Mouse (Mus musculus) gastrocnemius, adult 18-20 months (tissue): ENCODE measurements around the gene Rassf5. TPM values are rescaled to one million over a fixed set of nuclear protein-coding genes. Genes with fewer than 3 reads are reported as not detected.
A peak's percentile ranks its signal among the peaks of the same experiment; 100 is the strongest.
"Not testable (repeated sequence)": the region's sequence is repeated elsewhere in the genome, so short reads cannot be mapped to it uniquely, and the experiment has no call there.

Experiments
- DNase-seq: peaks from one replicate; pipeline ENCODE4 v3.0.0; 2021; ENCODE audit warnings: low spot score
- total RNA-seq, 2 experiments: library from RNA; stranded (reverse); gene quantifications; 2 replicates each; pipeline ENCODE4 v1.2.3; 2021

The Rassf5 gene
- total RNA-seq, 2 experiments from 2014 or later, result 0.39 to 1.1 TPM

DNA sequence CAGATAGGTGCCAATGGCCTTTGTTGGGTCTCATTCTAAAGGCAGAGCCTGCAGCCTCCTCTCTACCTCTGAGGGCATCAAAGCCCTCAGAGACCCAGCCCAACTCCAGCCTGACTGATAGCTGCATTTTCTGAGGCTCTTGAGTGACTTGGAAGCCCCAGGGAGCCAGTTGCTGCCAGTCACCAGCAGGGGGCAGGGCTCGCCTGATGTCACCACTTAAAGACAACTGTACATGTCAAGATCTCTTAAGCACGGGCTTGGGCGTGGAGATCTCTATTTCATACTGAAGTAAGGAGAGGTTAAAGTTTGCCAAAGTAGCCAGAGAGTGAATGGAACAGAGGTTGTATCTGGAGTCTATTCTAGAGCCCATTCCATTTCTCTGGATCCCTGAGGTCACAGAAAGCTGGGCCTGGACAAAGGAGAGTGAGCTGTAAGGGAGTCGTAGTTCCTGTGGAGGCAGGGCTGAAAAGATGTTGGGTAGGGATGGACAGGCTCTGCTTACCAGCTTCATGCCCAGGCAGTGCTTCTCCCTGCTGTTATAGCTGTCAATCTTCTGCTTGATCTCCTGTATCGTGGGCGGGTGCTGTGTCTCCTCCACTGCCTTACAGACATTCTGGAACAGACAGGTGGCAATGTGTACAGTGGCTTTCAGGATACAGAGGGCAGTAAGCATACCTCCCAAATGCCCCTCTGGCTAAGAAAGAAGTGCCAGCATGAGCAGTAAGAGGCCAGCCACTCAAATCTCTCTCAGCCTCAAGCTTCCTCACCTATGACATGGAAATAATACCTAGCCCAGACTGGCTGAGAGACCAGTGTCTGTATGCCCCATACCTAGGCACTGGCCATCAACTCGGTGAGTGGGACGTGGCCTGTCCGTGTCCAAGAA, 63.2 kb downstream of the Rassf5 start:
- peak; percentile 77 for DNase-seq

- no peak for DNase-seq
These were observed 64.7 kb downstream of the Rassf5 start for GRCm38 (mm10) chr1:131180386-131180785.

DNA sequence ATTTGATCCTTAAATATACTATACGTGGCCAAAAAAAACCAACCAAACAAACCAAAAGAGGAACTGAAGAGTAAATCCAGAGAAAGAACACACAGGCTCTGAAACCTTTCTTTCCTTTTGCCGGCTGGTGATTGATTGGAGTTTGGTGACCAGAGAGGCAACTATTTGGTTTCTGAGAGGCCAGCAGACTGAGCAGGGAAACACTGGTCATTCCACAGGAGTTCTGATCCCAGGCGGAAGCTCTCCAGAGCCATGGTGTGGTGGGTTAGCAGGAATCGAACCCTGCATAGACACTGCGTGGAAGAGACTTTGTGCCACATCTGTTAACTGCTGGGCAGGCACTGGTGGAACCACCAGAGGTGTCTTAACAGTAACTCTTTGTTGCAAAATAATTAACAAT, 67.0 kb downstream of the Rassf5 start:
- DNase-seq, result no peak

- DNase-seq, result no peak
These were observed 67.8 kb downstream of the Rassf5 start for GRCm38 (mm10) chr1:131177249-131177648.

DNA sequence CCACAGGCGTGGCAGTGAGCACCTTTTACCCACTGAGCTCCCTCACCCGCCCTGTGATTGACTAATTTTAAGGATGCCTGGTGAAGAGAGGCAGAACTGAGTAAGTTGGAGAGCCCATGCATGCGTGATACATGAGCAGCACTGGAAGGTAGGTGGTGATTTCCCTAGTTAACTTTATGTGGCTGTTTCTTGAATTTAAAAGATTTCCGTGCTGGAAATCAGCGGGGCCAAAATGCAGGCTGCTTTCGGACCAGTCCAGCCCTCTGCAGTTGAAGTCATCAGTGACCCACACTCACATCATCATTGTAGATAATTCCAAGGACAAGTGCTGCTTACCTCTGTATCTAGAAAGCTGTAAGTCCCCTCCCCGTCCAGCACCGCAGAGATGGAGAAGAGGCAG, 69.2 kb downstream of the Rassf5 start:
- DNase-seq, result no peak

GRCm38 (mm10) chr1:131175189-131175588, 69.9 kb downstream of the Rassf5 start:
- no peak for DNase-seq

GRCm38 (mm10) chr1:131174299-131174861, 70.7 kb downstream of the Rassf5 start:
- no peak for DNase-seq

GRCm38 (mm10) chr1:131173809-131174208, 71.2 kb downstream of the Rassf5 start:
- DNase-seq, result no peak

DNA sequence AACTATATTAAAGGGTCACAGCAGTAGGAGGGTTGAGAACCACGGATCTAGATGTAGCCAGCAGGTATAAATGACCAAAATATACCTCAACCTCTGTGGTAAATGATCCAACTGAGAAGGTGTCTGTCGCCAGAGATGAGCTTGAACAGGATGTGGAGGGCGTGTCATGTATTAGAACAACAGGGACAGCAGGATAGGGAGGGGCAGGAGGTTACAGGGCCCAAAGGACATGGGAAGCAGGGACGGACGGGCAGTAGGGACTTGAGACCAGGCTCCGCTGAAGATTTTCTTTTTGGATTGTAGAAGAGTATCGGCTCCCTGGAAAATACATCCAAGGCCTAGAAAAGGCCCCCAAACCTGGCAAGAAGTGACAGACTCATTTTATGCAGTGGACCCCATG, 72.1 kb downstream of the Rassf5 start:
- DNase-seq, result no peak

- DNase-seq, result no peak
These were observed 77.4 kb downstream of the Rassf5 start for GRCm38 (mm10) chr1:131167612-131168011.

DNA sequence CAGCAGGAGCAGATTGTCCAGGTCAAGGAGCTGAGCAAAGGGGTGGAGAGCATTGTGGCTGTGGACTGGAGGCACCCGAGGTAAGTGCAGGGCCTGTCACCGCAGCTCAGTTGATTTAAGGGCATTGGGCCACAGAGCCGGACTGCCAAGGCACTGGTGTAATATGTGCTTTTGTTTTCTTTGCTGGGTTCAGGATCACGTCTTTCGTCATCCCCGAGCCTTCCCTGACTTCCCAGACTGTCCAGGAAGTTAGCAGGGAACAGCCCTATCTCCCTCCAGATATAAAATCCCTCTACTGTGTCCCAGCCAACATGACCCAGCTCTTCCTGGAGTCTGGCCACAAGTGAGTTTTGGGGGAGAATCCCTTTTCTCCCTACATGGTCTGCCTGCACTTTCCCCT, 80.6 kb downstream of the Rassf5 start:
- DNase-seq, result no peak

DNA sequence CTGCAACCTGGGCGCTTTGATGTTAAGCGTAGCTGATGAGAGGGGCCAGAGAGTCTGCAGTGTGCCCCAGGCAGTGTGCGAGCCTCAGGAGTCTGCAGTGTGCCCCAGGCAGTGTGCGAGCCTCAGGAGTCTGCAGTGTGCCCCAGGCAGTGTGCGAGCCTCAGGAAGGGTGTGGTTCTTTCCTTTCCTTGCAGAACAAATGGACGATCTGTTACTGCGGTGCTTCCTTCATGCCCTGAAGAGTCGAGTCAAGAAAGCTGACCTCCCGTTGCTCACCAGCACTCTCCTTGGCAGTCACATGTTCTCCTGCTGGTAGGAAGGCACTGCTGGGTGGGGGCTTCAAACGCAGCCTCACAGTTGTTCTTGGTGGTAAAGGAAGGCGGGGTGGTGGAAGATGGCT, 84.0 kb downstream of the Rassf5 start:
- DNase-seq, result no peak

DNA sequence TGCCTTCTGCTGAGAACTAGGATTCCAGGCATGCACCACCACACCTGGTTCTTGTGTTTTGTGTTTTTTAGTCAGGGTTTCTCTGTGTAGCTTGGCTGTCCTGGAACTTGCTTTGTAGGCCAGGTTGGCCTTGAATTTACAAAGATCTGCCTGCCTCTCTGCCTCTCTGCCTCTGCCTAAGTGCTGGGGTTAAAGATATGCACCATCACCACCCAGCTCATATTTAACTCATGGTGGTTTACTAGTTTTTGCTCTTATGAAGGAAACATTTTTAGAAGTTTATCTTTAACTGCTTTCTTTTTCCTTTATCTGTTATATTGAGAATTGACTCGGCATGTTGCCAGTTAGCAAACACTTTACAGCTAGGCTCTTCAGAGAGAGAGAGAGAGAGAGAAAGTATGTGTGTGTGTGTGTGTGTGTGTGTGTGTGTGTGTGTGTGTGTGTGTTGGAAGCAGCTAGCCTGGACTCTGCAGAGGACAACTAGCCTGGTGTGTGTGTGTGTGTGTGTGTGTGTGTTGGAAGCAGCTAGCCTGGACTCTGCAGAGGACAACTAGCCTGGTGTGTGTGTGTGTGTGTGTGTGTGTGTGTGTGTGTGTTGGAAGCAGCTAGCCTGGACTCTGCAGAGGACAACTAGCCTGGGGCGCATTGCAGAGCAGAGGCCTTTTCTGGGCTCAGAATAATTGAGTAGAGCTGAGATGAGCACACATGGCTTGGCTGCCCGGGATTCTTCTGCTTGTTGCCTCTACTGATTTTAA, 85.3 kb downstream of the Rassf5 start:
- not testable (repeated sequence) for DNase-seq

GRCm38 (mm10) chr1:131155456-131155855, 89.6 kb downstream of the Rassf5 start:
- DNase-seq, result peak; percentile 37

DNA sequence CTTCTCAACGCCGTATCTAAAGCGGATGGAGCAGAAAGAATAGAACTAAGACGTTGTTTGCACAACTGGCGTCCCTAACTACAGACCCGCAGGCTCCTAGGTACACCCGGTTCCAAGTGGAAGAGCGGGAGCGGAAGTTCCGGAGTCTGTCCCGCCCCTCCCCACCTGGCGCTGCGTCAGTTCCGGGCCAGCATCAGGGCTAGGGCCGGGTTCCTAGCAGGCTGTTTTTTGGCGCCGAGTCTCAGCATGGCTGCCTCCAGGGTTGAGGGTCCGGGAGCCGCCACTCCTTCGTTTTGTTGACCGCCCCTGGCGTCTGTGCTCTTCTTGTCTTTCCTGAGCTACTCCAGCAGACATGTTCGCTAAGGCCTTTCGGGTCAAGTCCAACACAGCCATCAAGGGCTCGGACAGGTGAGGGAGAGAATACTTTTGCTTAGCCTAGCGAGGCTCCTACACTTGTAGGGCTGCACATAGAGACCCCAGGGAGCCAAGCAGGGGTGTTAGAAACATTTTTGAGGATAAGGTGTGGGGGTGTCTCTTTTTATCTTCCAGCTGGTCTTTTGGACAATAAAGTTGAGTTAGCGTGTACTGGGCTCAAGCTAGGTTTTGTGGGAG, 91.9 kb downstream of the Rassf5 start, which contains the start of gene Eif2d:
Gene Eif2d (plus strand): TSS at position 164 of the 612 bp plus-strand sequence.
- DNase-seq, result peak; percentile 86

DNA sequence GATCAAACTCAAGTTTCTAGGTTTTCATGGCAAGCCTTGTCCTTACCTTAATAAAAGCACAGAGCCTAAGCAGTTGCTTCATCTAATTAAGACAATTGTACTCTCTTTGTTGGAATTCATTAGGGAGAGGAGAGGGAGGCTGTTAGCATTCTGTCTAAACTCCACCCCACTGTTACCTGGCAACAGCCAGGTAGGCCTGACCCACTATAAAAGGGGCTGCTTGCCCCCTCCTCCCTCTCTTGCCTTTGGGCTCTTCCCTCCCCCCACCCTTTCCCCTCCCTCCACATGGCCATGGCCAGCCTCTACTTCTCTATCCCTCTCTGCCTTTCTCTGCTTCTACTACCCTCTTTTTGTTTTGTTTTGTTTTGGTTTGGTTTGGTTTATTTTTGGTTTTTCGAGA, 95.6 kb downstream of the Rassf5 start:
- no peak for DNase-seq

GRCm38 (mm10) chr1:131146181-131146614, 98.9 kb downstream of the Rassf5 start:
- no peak for DNase-seq

DNA sequence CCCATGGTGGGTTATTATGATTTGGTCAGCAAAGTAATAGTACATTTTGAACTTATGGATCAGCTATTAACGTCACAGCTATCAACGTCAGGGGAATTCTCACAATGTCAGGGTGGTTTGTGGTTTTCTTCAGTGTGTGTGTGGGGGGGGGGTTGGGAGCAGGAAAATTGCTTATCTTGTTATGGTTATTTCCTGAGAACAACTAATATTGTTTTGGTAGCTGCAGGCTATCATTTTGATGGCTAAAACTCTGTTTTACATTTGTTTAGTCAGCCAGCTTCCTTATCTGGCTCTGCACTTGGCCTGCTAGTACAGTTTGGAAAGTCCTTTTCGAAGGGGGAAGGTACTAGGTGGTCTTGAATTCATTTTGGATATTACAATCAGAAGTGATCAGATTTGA, 99.8 kb downstream of the Rassf5 start:
- DNase-seq, result not testable (repeated sequence)

GRCm38 (mm10) chr1:131142472-131142871, 102.6 kb downstream of the Rassf5 start:
- DNase-seq, result no peak

DNA sequence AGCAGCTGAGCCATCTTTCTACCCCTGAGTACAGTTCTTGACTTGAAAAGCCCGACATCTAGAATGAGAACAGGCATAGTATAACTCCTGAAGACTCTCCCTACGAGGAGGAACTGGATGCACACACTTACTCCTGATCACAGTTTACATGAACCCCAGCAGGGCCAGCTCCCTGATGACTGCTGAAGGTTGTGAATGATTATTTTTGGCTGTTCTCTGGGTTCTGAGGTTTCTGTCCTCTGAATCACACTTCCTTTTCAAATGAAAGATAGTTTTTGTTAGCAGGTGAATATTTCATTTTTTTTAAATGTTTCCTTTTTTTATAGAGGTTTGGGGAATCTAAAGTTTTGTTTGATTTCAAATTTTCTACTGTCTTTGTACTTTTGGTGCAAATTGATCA, 103.6 kb downstream of the Rassf5 start:
- no peak for DNase-seq
